Mouse (Mus musculus) olfactory bulb, adult 2 months (tissue): ENCODE data around the gene Prkn.

Experiments used
- CTCF ChIP-seq: fragments of 200-500 bp; IDR thresholded peaks from 2 replicates; pipeline ENCODE4 v1.5.1; 2012; ENCODE audit warnings: low read depth, mild to moderate bottlenecking, low read length, moderate library complexity; ENCODE audit not compliant: insufficient read depth
- POLR2A ChIP-seq: fragments of 200-500 bp; IDR thresholded peaks from 2 replicates; pipeline ENCODE4 v1.6.1; 2012; ENCODE audit warnings: mild to moderate bottlenecking, low read depth, low read length, moderate library complexity; ENCODE audit not compliant: insufficient read depth

GRCm38 (mm10) chr17:12092901-12093564 is 1252.8 kb downstream of the Prkn start:
- no peak for TF ChIP-seq CTCF
- no peak for TF ChIP-seq POLR2A
